Comparison of ENCODE assay signal across 8 mouse cellular contexts in genomic region chr2:128818956-128819643, GRCm38 (mm10). TPM values are rescaled to one million over a fixed set of nuclear protein-coding genes. Genes with fewer than 3 reads are reported as not detected.
A peak's percentile ranks its signal among the peaks of the same experiment; 100 is the strongest.
DNase-seq lines count a peak whose midpoint lies in the region; ATAC-seq and TF ChIP-seq lines count a peak whose summit lies in the region.

No protein-coding gene starts in this region.

- peaks cover 42% of the 10 kb centered on the region for H3K4me1 ChIP-seq in E14TG2a.4 (replicated peaks; ENCODE audit: low read depth, low read length)
- peaks cover 14% of the 10 kb centered on the region for H3K4me1 ChIP-seq in hindbrain, embryonic 12.5 days
- H3K4me1 ChIP-seq in liver, embryonic 12.5 days = peaks cover 26% of the 10 kb centered on the region

- H3K27me3 ChIP-seq in E14TG2a.4 (ENCODE audit: insufficient read depth, low read length) = peaks cover 13% of the 10 kb centered on the region
- no peaks in the 10 kb centered on the region for H3K27me3 ChIP-seq in hindbrain, embryonic 12.5 days
- H3K27me3 ChIP-seq in liver, embryonic 12.5 days (replicated peaks) = peaks cover 14% of the 10 kb centered on the region
- no peaks in the 10 kb centered on the region for H3K27me3 ChIP-seq in myocyte (ENCODE audit: control insufficient read depth, insufficient read depth, insufficient read length)

- H3K27ac ChIP-seq in hindbrain, embryonic 12.5 days = peak overlapping the region; percentile 95
- peak overlapping the region; percentile 88 for H3K27ac ChIP-seq in liver, embryonic 12.5 days

- H3K36me3 ChIP-seq in E14TG2a.4 (ENCODE audit: insufficient read depth, low read length) = peaks cover 8% of the 10 kb centered on the region
- no peaks in the 10 kb centered on the region for H3K36me3 ChIP-seq in hindbrain, embryonic 12.5 days
- H3K36me3 ChIP-seq in liver, embryonic 12.5 days = 0 out of 2 replicates have a peak, but pooled peaks cover 5% of the 10 kb centered on the region
- H3K36me3 ChIP-seq in myocyte (ENCODE audit: control insufficient read depth, insufficient read depth) = peaks cover 1% of the 10 kb centered on the region

- no peaks in the 10 kb centered on the region for H3K9me3 ChIP-seq in E14TG2a.4 (ENCODE audit: low read length)
- no peaks in the 10 kb centered on the region for H3K9me3 ChIP-seq in hindbrain, embryonic 12.5 days (replicated peaks)
- H3K9me3 ChIP-seq in liver, embryonic 12.5 days (replicated peaks) = no peaks in the 10 kb centered on the region

- TF ChIP-seq POLR2A in myocyte (IDR thresholded peaks at IDR 0.05; ENCODE audit: insufficient read length, low read depth) = no peak

- peak; percentile 78 for DNase-seq in 416B (ENCODE audit: low read depth)
- DNase-seq in fat pad, adult 2 months (ENCODE audit: extremely low read depth, low read depth, low spot score) = peak; percentile 43
- DNase-seq in cerebellum, postnatal 4 days (ENCODE audit: low spot score in 2 of 2) = no peak

- H3ac ChIP-seq in myocyte (ENCODE audit: control insufficient read depth, insufficient read length) = peak overlapping the region; percentile 31

- H3K79me2 ChIP-seq in myocyte (ENCODE audit: control insufficient read depth, insufficient read depth) = peaks cover 34% of the 10 kb centered on the region

- WGBS in hindbrain, embryonic 12.5 days = 20% methylated on average over 14 of the region's 14 CpGs
- WGBS in liver, embryonic 12.5 days (ENCODE audit: insufficient replicate concordance) = 21% methylated on average over 14 of the region's 14 CpGs

- no peak for ATAC-seq in hindbrain, embryonic 12.5 days (ENCODE audit: low FRiP score)
- no peak for ATAC-seq in liver, embryonic 12.5 days
- no peak for ATAC-seq in megakaryocyte-erythroid progenitor cell, adult 5-6 weeks (replicated peaks; ENCODE audit: low FRiP score, low TSS enrichment, poor library complexity, severe bottlenecking)

- peak overlapping the region; percentile 78 for H3K9ac ChIP-seq in hindbrain, embryonic 12.5 days
- peak overlapping the region; percentile 74 for H3K9ac ChIP-seq in liver, embryonic 12.5 days

- peak overlapping the region; percentile 94 for H3K4me3 ChIP-seq in E14TG2a.4 (replicated peaks; ENCODE audit: low read length)
- peak overlapping the region; percentile 57 for H3K4me3 ChIP-seq in hindbrain, embryonic 12.5 days
- peak overlapping the region; percentile 79 for H3K4me3 ChIP-seq in liver, embryonic 12.5 days
- H3K4me3 ChIP-seq in myocyte = peak overlapping the region; percentile 90

- no peak for TF ChIP-seq CTCF in E14TG2a.4 (conservative IDR thresholded peaks at IDR 0.05; ENCODE audit: low read length)

- H3K4me2 ChIP-seq in hindbrain, embryonic 12.5 days (replicated peaks) = peak overlapping the region; percentile 64
- H3K4me2 ChIP-seq in liver, embryonic 12.5 days = peak overlapping the region; percentile 80
- peak overlapping the region; percentile 86 for H3K4me2 ChIP-seq in myocyte (ENCODE audit: low read depth)

TF ChIP-seq in myocyte, 11 proteins besides CTCF, POLR2A, EP300 and RAD21:
- TF ChIP-seq SRF (IDR thresholded peaks at IDR 0.05; ENCODE audit: control insufficient read depth, insufficient read length, low read depth) = no peak
- TF ChIP-seq MYOD1 (IDR thresholded peaks at IDR 0.05; ENCODE audit: control insufficient read depth in 1 of 3, insufficient read length in 2 of 3, low read depth in 2 of 3) = no peak
- no peak for TF ChIP-seq REST (IDR thresholded peaks at IDR 0.05; ENCODE audit: insufficient read depth, insufficient read length)
- no peak for TF ChIP-seq E2F4 (IDR thresholded peaks at IDR 0.05; ENCODE audit: insufficient read depth)
- TF ChIP-seq MYOG (IDR thresholded peaks at IDR 0.05; ENCODE audit: control insufficient read depth in 1 of 3, insufficient read depth in 1 of 3, insufficient read length in 2 of 3, low read depth in 2 of 3) = no peak
- TF ChIP-seq MAX (IDR thresholded peaks at IDR 0.05; ENCODE audit: low read depth) = no peak
- no peak for TF ChIP-seq USF1 (IDR thresholded peaks at IDR 0.05; ENCODE audit: low read depth)
- no peak for TF ChIP-seq CEBPB (IDR thresholded peaks at IDR 0.05; ENCODE audit: insufficient read depth, poor library complexity, severe bottlenecking)
- no peak for TF ChIP-seq TCF3 (IDR thresholded peaks at IDR 0.05; ENCODE audit: insufficient read length, low read depth)
- no peak for TF ChIP-seq TCF12 (IDR thresholded peaks at IDR 0.05; ENCODE audit: insufficient read depth, poor library complexity, severe bottlenecking)
- no peak for TF ChIP-seq POLR2AphosphoS2 (IDR thresholded peaks at IDR 0.05; ENCODE audit: insufficient read length, low read depth)

RNA-seq across cellular contexts. Expression of gene Tmem87b, which starts 1.2 kb away (rescaled TPM):
- polyA plus RNA-seq in hindbrain, embryonic 12.5 days (2016; fragmentation: Nextera tagmentation; extraction: Ambion mirVana) = 35.2 and 39.5 TPM in 2 replicates
- 9.5 and 9.9 TPM in 2 replicates for polyA plus RNA-seq in liver, embryonic 12.5 days (2016; fragmentation: Nextera tagmentation; extraction: Ambion mirVana)
- 5.4 TPM for polyA plus RNA-seq in myocyte (2012; fragmentation: generic; extraction: Trizol)
- total RNA-seq in megakaryocyte-erythroid progenitor cell, adult 5-6 weeks (2014; fragmentation: Nextera tagmentation) = 7.7 and 9.4 TPM in 2 replicates
- total RNA-seq in megakaryocyte-erythroid progenitor cell, adult 5-6 weeks (2017) = 14.3 and 16.2 TPM in 2 replicates

RNA-seq across cellular contexts. Expression of gene Fbln7, which starts 43.7 kb away (rescaled TPM):
- 2.8 and 3.8 TPM in 2 replicates for polyA plus RNA-seq in hindbrain, embryonic 12.5 days (2016; fragmentation: Nextera tagmentation; extraction: Ambion mirVana)
- polyA plus RNA-seq in liver, embryonic 12.5 days (2016; fragmentation: Nextera tagmentation; extraction: Ambion mirVana) = 0.38 and 0.53 TPM in 2 replicates
- 0.19 TPM for polyA plus RNA-seq in myocyte (2012; fragmentation: generic; extraction: Trizol)
- total RNA-seq in megakaryocyte-erythroid progenitor cell, adult 5-6 weeks (2014; fragmentation: Nextera tagmentation) = not detected in 2 replicates
- total RNA-seq in megakaryocyte-erythroid progenitor cell, adult 5-6 weeks (2017) = not detected in 2 replicates

Comparison
In these comparisons a context has a peak if more than half of its experiments do, and no peak if none do; other contexts are left out.
1. DNase-seq: peak in 416B (single experiment) and fat pad, adult 2 months (single experiment); none in cerebellum, postnatal 4 days (0 of 2).
2. Peak in every context shown above with its lines, with median percentiles within 50 percentile points of each other: H3K4me3 ChIP-seq and H3K4me2 ChIP-seq.